Mouse (Mus musculus) gastrocnemius, postnatal 14 days (tissue): ENCODE measurements around the gene Olfr524. TPM values are rescaled to one million over a fixed set of nuclear protein-coding genes. Genes with fewer than 3 reads are reported as not detected.

Source experiments
- total RNA-seq, 2 experiments: library from RNA; stranded (reverse); gene quantifications; 2 replicates each; pipeline ENCODE4 v1.2.3; 2021

Gene Olfr524
- total RNA-seq, 2 experiments from 2014 or later: not detected

Other genes starting within 250 kb of the Olfr524 start
- not detected for gene 6430531B16Rik, start 227.2 kb downstream of the Olfr524 start, total RNA-seq
- under 1 TPM; 0.59 to 0.75 TPM for gene Adam8, start 213.4 kb downstream of the Olfr524 start, total RNA-seq
- 1 to 10 TPM; 6.9 to 7.4 TPM for gene Zfp511, start 169.6 kb downstream of the Olfr524 start, total RNA-seq
- gene Tubgcp2, start 169.3 kb downstream of the Olfr524 start, total RNA-seq: 10 to 100 TPM; 16.3 to 18.1 TPM
- gene Msx3, start 156.9 kb downstream of the Olfr524 start, total RNA-seq: not detected
- under 1 TPM; 0.31 to 0.53 TPM for gene Caly, start 123.4 kb downstream of the Olfr524 start, total RNA-seq
- gene Prap1, start 112.6 kb downstream of the Olfr524 start, total RNA-seq: not detected
- 10 to 100 TPM; 33.6 to 43.7 TPM for gene Fuom, start 103.5 kb downstream of the Olfr524 start, total RNA-seq
- 1 to 10 TPM; 3.7 to 4.7 TPM for gene Paox, start 90.2 kb downstream of the Olfr524 start, total RNA-seq
- gene Echs1, start 89.5 kb downstream of the Olfr524 start, total RNA-seq: 100 to 1,000 TPM in 1 of 2 experiments, 10 to 100 TPM in 1; 91.8 to 114 TPM
- 10 to 100 TPM; 22.9 to 23.6 TPM for gene Mtg1, start 68.4 kb downstream of the Olfr524 start, total RNA-seq
- under 1 TPM; 0.23 to 0.47 TPM for gene Sprn, start 51.1 kb downstream of the Olfr524 start, total RNA-seq
- gene Olfr522, start 41.2 kb downstream of the Olfr524 start, total RNA-seq: not detected
- gene Olfr523, start 32.7 kb downstream of the Olfr524 start, total RNA-seq: not detected
- gene Cd163l1, start 12.3 kb upstream of the Olfr524 start, total RNA-seq: not detected
- gene 5830411N06Rik, start 41.3 kb upstream of the Olfr524 start, total RNA-seq: not detected
- gene Olfr525, start 114.9 kb upstream of the Olfr524 start, total RNA-seq: not detected
- gene Olfr527, start 128.1 kb upstream of the Olfr524 start, total RNA-seq: not detected
- not detected for gene Olfr60, start 155.7 kb upstream of the Olfr524 start, total RNA-seq
- gene Olfr530, start 170.4 kb upstream of the Olfr524 start, total RNA-seq: not detected
- not detected for gene Olfr531, start 197.0 kb upstream of the Olfr524 start, total RNA-seq
- gene Olfr532, start 215.7 kb upstream of the Olfr524 start, total RNA-seq: not detected